Mouse (Mus musculus): ENCODE results near the gene Bok. TPM values are rescaled to one million over a fixed set of nuclear protein-coding genes. Genes with fewer than 3 reads are reported as not detected.

The Bok gene
- total and polyA plus RNA-seq, 2 experiments from 2014 or later: 95.4 to 108 TPM

GRCm38 (mm10) chr1:93692773-93693172, 7.3 kb downstream of the Bok start:
- Histone ChIP-seq H3K4me1 (ENCODE audit: insufficient read depth, low read length) (no peaks in the 10 kb centered on the region), H3K4me2 (ENCODE audit: low read depth, low read length, poor library complexity, severe bottlenecking) (no peak overlapping the region), H3K9me3 (ENCODE audit: low read length) (no peaks in the 10 kb centered on the region), H3K4me3 (ENCODE audit: low read depth, low read length) (no peak overlapping the region), H3K36me3 (ENCODE audit: insufficient read depth, low read length) (peaks cover 16% of the 10 kb centered on the region), H3K27me3 (ENCODE audit: insufficient read depth, low read length) (no peaks in the 10 kb centered on the region), H3K27ac (ENCODE audit: low read depth, low read length) (no peak overlapping the region), H3K9ac (replicated peaks; ENCODE audit: low read length, poor library complexity, severe bottlenecking) (no peak overlapping the region)
- 94% methylated on average over 9 of the region's 9 CpGs for WGBS
- TF ChIP-seq CTCF (IDR thresholded peaks at IDR 0.05): no peak
- ATAC-seq (ENCODE audit: low FRiP score) (no peak), DNase-seq (ENCODE audit: low spot score) (no peak)

GRCm38 (mm10) chr1:93693502-93693901, 8.0 kb downstream of the Bok start:
- no peaks in the 10 kb centered on the region for H3K27me3 ChIP-seq (ENCODE audit: insufficient read depth, low read length)
- H3K4me2 ChIP-seq (ENCODE audit: low read depth, low read length, poor library complexity, severe bottlenecking): no peak overlapping the region
- ATAC-seq (ENCODE audit: low FRiP score) (no peak), DNase-seq (ENCODE audit: low spot score) (no peak)
- WGBS: 87% methylated on average over 3 of the region's 3 CpGs
- H3K4me1 ChIP-seq (ENCODE audit: insufficient read depth, low read length): no peaks in the 10 kb centered on the region
- no peak overlapping the region for H3K27ac ChIP-seq (ENCODE audit: low read depth, low read length)
- H3K36me3 ChIP-seq (ENCODE audit: insufficient read depth, low read length): peaks cover 16% of the 10 kb centered on the region
- H3K4me3 ChIP-seq (ENCODE audit: low read depth, low read length): no peak overlapping the region
- H3K9ac ChIP-seq (replicated peaks; ENCODE audit: low read length, poor library complexity, severe bottlenecking): no peak overlapping the region
- TF ChIP-seq CTCF (IDR thresholded peaks at IDR 0.05): no peak
- no peaks in the 10 kb centered on the region for H3K9me3 ChIP-seq (ENCODE audit: low read length)

- no peak for ATAC-seq (ENCODE audit: low FRiP score)
- TF ChIP-seq CTCF (IDR thresholded peaks at IDR 0.05): no peak
- WGBS: 96% methylated on average over 10 of the region's 10 CpGs
Observed at GRCm38 (mm10) chr1:93693943-93694342, 8.5 kb downstream of the Bok start.

GRCm38 (mm10) chr1:93694966-93695365, 9.5 kb downstream of the Bok start:
- Histone ChIP-seq H3K27ac (ENCODE audit: low read depth, low read length) (no peak overlapping the region), H3K9me3 (ENCODE audit: low read length) (no peaks in the 10 kb centered on the region), H3K27me3 (ENCODE audit: insufficient read depth, low read length) (no peaks in the 10 kb centered on the region), H3K4me2 (ENCODE audit: low read depth, low read length, poor library complexity, severe bottlenecking) (no peak overlapping the region), H3K36me3 (ENCODE audit: insufficient read depth, low read length) (peaks cover 15% of the 10 kb centered on the region), H3K4me3 (ENCODE audit: low read depth, low read length) (no peak overlapping the region), H3K9ac (replicated peaks; ENCODE audit: low read length, poor library complexity, severe bottlenecking) (no peak overlapping the region), H3K4me1 (ENCODE audit: insufficient read depth, low read length) (no peaks in the 10 kb centered on the region)
- WGBS: 79% methylated on average over 6 of the region's 6 CpGs
- TF ChIP-seq CTCF (IDR thresholded peaks at IDR 0.05): no peak
- DNase-seq (ENCODE audit: low spot score) (no peak), ATAC-seq (ENCODE audit: low FRiP score) (no peak)

More at GRCm38 (mm10) chr1:93693943-93694342, 8.5 kb downstream of the Bok start:
- no peak overlapping the region for H3K27ac ChIP-seq (ENCODE audit: low read depth, low read length)
- H3K4me3 ChIP-seq (ENCODE audit: low read depth, low read length): no peak overlapping the region
- DNase-seq (ENCODE audit: low spot score): no peak
- H3K36me3 ChIP-seq (ENCODE audit: insufficient read depth, low read length): peaks cover 16% of the 10 kb centered on the region
- no peak overlapping the region for H3K9ac ChIP-seq (replicated peaks; ENCODE audit: low read length, poor library complexity, severe bottlenecking)
- no peaks in the 10 kb centered on the region for H3K4me1 ChIP-seq (ENCODE audit: insufficient read depth, low read length)
- no peaks in the 10 kb centered on the region for H3K27me3 ChIP-seq (ENCODE audit: insufficient read depth, low read length)
- H3K4me2 ChIP-seq (ENCODE audit: low read depth, low read length, poor library complexity, severe bottlenecking): no peak overlapping the region
- no peaks in the 10 kb centered on the region for H3K9me3 ChIP-seq (ENCODE audit: low read length)

- no peaks in the 10 kb centered on the region for H3K27me3 ChIP-seq (ENCODE audit: insufficient read depth, low read length)
- WGBS: 74% methylated on average over 3 of the region's 3 CpGs
- no peak for ATAC-seq (ENCODE audit: low FRiP score)
- H3K4me1 ChIP-seq (ENCODE audit: insufficient read depth, low read length): no peaks in the 10 kb centered on the region
- no peak for DNase-seq (ENCODE audit: low spot score)
- H3K27ac ChIP-seq (ENCODE audit: low read depth, low read length): no peak overlapping the region
- H3K4me2 ChIP-seq (ENCODE audit: low read depth, low read length, poor library complexity, severe bottlenecking): no peak overlapping the region
- H3K36me3 ChIP-seq (ENCODE audit: insufficient read depth, low read length): peaks cover 3% of the 10 kb centered on the region; the same call in 1 of the 2 replicates
- no peak overlapping the region for H3K9ac ChIP-seq (replicated peaks; ENCODE audit: low read length, poor library complexity, severe bottlenecking)
- no peak overlapping the region for H3K4me3 ChIP-seq (ENCODE audit: low read depth, low read length)
- TF ChIP-seq CTCF (IDR thresholded peaks at IDR 0.05): no peak
- H3K9me3 ChIP-seq (ENCODE audit: low read length): no peaks in the 10 kb centered on the region
Observed at GRCm38 (mm10) chr1:93697317-93697716, 11.9 kb downstream of the Bok start.

GRCm38 (mm10) chr1:93699159-93699558, 13.7 kb downstream of the Bok start:
- Histone ChIP-seq H3K9me3 (ENCODE audit: low read length) (no peaks in the 10 kb centered on the region), H3K4me3 (ENCODE audit: low read depth, low read length) (no peak overlapping the region), H3K4me2 (ENCODE audit: low read depth, low read length, poor library complexity, severe bottlenecking) (no peak overlapping the region), H3K36me3 (ENCODE audit: insufficient read depth, low read length) (peaks cover 9% of the 10 kb centered on the region), H3K4me1 (ENCODE audit: insufficient read depth, low read length) (no peaks in the 10 kb centered on the region), H3K27ac (ENCODE audit: low read depth, low read length) (no peak overlapping the region), H3K9ac (replicated peaks; ENCODE audit: low read length, poor library complexity, severe bottlenecking) (no peak overlapping the region), H3K27me3 (ENCODE audit: insufficient read depth, low read length) (no peaks in the 10 kb centered on the region)
- WGBS: 88% methylated on average over 4 of the region's 4 CpGs
- TF ChIP-seq CTCF (IDR thresholded peaks at IDR 0.05): no peak
- DNase-seq (ENCODE audit: low spot score) (no peak), ATAC-seq (ENCODE audit: low FRiP score) (no peak)
